Mouse (Mus musculus) brain, embryonic 14.5 days (tissue): ENCODE data around the gene Ddx24.

Experiments
- CTCF ChIP-seq: fragments of 200-500 bp; IDR thresholded peaks from 2 replicates; pipeline ENCODE4 v1.5.1; 2012; ENCODE audit warnings: inconsistent platforms, mild to moderate bottlenecking, moderate library complexity, borderline replicate concordance; ENCODE audit not compliant: insufficient read depth, insufficient read length; ENCODE audit errors: extremely low read depth
- POLR2A ChIP-seq: fragments of 200-500 bp; IDR thresholded peaks from 2 replicates; pipeline ENCODE4 v1.6.1; 2012; ENCODE audit warnings: mild to moderate bottlenecking, inconsistent platforms, borderline replicate concordance; ENCODE audit not compliant: poor library complexity, insufficient read depth, insufficient read length, severe bottlenecking; ENCODE audit errors: extremely low read depth

- no peak for TF ChIP-seq CTCF
- TF ChIP-seq POLR2A, result no peak
These were observed 17.9 kb upstream of the Ddx24 start, which contains the start of gene Ifi27l2a for GRCm38 (mm10) chr12:103443524-103443923.
